Mouse (Mus musculus) kidney, adult 2 months (tissue): ENCODE measurements around the gene Irf2bpl.

Experiments
- CTCF ChIP-seq: fragments of 200-500 bp; conservative IDR thresholded peaks from 2 replicates; pipeline ENCODE4 v1.5.1; 2011; ENCODE audit warnings: low read depth, mild to moderate bottlenecking, control low read depth, low read length, moderate library complexity, mixed read lengths; ENCODE audit not compliant: insufficient read depth, insufficient read length
- POLR2A ChIP-seq: fragments of 200-500 bp; IDR thresholded peaks from one replicate; pipeline ENCODE4 v1.6.1; 2011; ENCODE audit warnings: low read depth, low read length, control low read depth

DNA sequence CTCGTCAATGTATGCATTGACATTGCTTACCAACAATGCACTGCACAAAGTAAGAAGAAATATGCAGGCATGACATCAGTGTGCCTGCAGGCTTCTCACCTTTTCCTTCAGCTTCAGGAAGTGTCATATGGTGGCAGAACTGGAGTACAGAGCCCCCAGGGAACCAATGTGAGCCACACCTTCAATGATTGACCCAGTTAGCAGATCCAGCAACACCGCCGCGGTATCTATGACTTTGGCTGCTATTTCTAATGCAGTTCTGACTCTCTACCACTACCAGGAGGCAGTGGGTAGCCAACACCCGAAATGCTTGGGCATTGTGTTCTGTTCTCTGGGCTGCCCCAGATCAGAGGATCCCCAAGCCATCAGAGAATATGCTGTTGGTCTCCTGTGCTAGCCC is 33.9 kb downstream of the Irf2bpl start:
- TF ChIP-seq CTCF (no peak), POLR2A (no peak)
